25 mouse cellular contexts compared by ENCODE assay signal in the genomic region with DNA sequence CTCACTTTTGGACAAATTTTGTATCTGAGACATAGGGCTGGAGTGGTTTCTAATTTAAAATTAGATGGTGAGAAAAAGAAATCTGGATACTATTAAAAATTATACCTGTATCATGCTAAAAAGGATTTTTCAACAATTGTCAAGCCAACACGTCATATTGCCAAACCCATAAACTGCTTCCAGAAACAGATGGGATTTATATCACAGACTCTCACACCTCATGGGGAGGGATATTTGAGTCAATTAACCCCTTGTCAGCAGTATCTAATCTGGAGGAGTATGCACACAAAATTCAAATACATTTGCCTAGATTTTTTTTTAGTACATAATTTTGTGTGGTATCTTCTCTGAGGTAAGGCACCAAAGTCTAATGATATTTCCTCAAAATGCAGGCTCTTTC.
"Had no signal": no experiment of that assay in that cellular context is flagged by ENCODE, and none has a peak within 500 bp of the region (broad histone marks: within the 10 kb centered on the region; RNA-seq: fewer than 3 reads in every experiment).

No protein-coding gene starts in this region.

- H3K4me3 ChIP-seq: heart, adult 2 months; heart, embryonic 12.5 days; hindbrain, embryonic 10.5 days; hindbrain, embryonic 12.5 days; hindbrain, embryonic 15.5 days; kidney, embryonic 15.5 days; limb, embryonic 13.5 days; limb, embryonic 15.5 days; liver, embryonic 12.5 days had no signal

- H3K36me3 ChIP-seq: heart, embryonic 12.5 days; hindbrain, embryonic 10.5 days; hindbrain, embryonic 12.5 days; hindbrain, embryonic 15.5 days; kidney, embryonic 15.5 days; limb, embryonic 13.5 days; limb, embryonic 15.5 days; liver, embryonic 12.5 days had no signal

- ATAC-seq: hindbrain, postnatal 0 days; intestine, embryonic 16.5 days; liver, embryonic 12.5 days had no signal

- DNase-seq: gastrocnemius, postnatal 14 days; gastrocnemius, postnatal 36 days; heart, adult 2 months; heart, postnatal 10 days; heart, postnatal 4 days; kidney, adult 11 months; kidney, adult 2 months; kidney, adult 9 months; kidney, postnatal 14 days; kidney, postnatal 36 days; layer of hippocampus, adult 9-11 months; layer of hippocampus, postnatal 36 days; left cerebral cortex, postnatal 4 days had no signal

- H3K4me2 ChIP-seq: heart, embryonic 12.5 days; hindbrain, embryonic 12.5 days; hindbrain, embryonic 15.5 days; kidney, embryonic 15.5 days; limb, embryonic 13.5 days; limb, embryonic 15.5 days; liver, embryonic 12.5 days had no signal

- H3K9me3 ChIP-seq: heart, embryonic 12.5 days; hindbrain, embryonic 10.5 days; hindbrain, embryonic 12.5 days; hindbrain, embryonic 15.5 days; kidney, embryonic 15.5 days; limb, embryonic 13.5 days; limb, embryonic 15.5 days; liver, embryonic 12.5 days had no signal

- H3K9ac ChIP-seq: heart, embryonic 12.5 days; hindbrain, embryonic 12.5 days; hindbrain, embryonic 15.5 days; kidney, embryonic 15.5 days; limb, embryonic 13.5 days; limb, embryonic 15.5 days; liver, embryonic 12.5 days; liver, embryonic 14.5 days had no signal

- H3K4me1 ChIP-seq: heart, embryonic 12.5 days; hindbrain, embryonic 10.5 days; hindbrain, embryonic 12.5 days; hindbrain, embryonic 15.5 days; kidney, embryonic 15.5 days; limb, embryonic 13.5 days; limb, embryonic 15.5 days; liver, embryonic 12.5 days had no signal

- H3K27ac ChIP-seq: heart, adult 2 months; hindbrain, embryonic 10.5 days; hindbrain, embryonic 12.5 days; hindbrain, embryonic 15.5 days; hindbrain, postnatal 0 days; kidney, embryonic 15.5 days; kidney, postnatal 0 days; limb, embryonic 13.5 days; limb, embryonic 15.5 days; liver, embryonic 12.5 days; liver, embryonic 14.5 days had no signal

- H3K27me3 ChIP-seq: heart, embryonic 12.5 days; hindbrain, embryonic 12.5 days; hindbrain, embryonic 15.5 days; kidney, embryonic 15.5 days; limb, embryonic 13.5 days; limb, embryonic 15.5 days; liver, embryonic 12.5 days had no signal
